Mouse (Mus musculus) embryonic stem cell, embryonic (primary cell): ENCODE data around the gene Smarce1.

ENCODE experiments used
- CTCF ChIA-PET, 4 experiments: fragments of 300-600 bp in 2 of 4; fragments of 350-600 bp in 2 of 4; sonication (Branson Sonifier 250); formaldehyde crosslinking; loops; one replicate each; lab custom pipeline; 2022; ENCODE audit warnings: inconsistent platforms in 2 of 4; lab: Charles Lee
- POLR2A ChIA-PET, 4 experiments: fragments of 300-600 bp in 2 of 4; fragments of 350-600 bp in 2 of 4; sonication (Branson Sonifier 250); formaldehyde crosslinking; loops; one replicate each; lab custom pipeline; 2022; ENCODE audit warnings: antibody characterized with exemption in 4 of 4, inconsistent platforms in 1 of 4; lab: Charles Lee

Smarce1 gene

DNA sequence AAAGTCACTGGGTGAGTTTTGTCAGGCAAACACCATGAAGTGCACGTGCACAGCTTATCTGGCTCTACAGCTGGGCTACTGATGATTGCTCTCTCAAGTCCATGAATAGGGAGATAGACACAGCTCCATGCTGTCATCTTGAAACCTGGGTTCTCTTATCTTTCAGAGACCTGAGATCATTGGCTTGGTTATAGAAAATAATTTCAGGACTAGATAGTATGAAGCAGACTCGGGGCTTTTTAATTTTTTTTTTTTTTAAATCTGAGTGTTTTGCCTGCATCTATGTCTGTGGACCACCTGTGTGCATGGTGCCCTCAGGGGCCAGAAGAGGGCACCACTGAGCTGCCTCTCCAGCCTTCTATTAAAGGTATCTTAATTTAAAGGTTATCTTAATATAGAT lies 23.9 kb downstream of the Smarce1 start:
- ChIA-PET POLR2A (interaction anchor here in 3 of 4 experiments (0.6 to 3.8 kb wide), 14 partner anchors 11 to 328 kb away, joined by 3 to 15 read pairs (median 4); no protein-coding TSS in a partner anchor), CTCF (interaction anchor here (0.5 to 1.9 kb wide), 49 partner anchors 9 to 1481 kb away, joined by 3 to 10 read pairs (median 3); no protein-coding TSS in a partner anchor)

DNA sequence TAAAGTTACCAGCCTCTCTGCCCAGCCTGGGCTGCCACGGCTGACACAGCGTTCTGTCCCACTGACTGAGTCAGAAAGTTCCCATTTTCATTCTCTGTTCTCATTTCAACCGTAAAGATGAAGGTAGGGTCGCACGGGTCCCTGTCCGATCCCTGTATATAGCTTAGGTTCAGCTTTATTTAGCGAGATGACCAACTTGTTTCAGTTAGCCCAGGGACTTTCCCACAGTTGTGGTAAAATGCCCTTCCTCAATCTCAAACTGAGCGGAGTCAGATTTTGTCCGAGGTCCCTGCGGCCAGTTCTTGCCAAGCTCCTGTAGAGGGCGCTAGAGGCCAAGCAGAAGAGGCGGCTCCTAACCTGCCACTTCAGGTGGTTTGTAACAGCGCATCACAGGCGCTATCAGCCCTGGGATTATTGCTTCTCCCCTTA lies 41.6 kb downstream of the Smarce1 start:
- CTCF ChIA-PET, result interaction anchor here (0.5 to 2.0 kb wide), 15 partner anchors 11 to 264 kb away, joined by 3 to 10 read pairs (median 4); no protein-coding TSS in a partner anchor
- POLR2A ChIA-PET, result interaction anchor here in 2 of 4 experiments (0.6 to 1.0 kb wide), 3 partner anchors 41 to 667 kb away, joined by 3 read pairs; no protein-coding TSS in a partner anchor

GRCm38 (mm10) chr11:99187348-99187747 lies 43.5 kb downstream of the Smarce1 start:
- ChIA-PET POLR2A (no interaction called here), CTCF (interaction anchor here in 2 of 4 experiments (0.6 kb wide), 2 partner anchors 123 to 847 kb away, joined by 3 to 7 read pairs; no protein-coding TSS in a partner anchor)

- CTCF ChIA-PET, result interaction anchor here in 1 of 4 experiments (0.6 kb wide), 1 partner anchor 847 kb away, joined by 7 read pairs; no protein-coding TSS in a partner anchor
- POLR2A ChIA-PET, result no interaction called here
Measured at GRCm38 (mm10) chr11:99186836-99187235, 44.0 kb downstream of the Smarce1 start.

- POLR2A ChIA-PET, result interaction anchor here in 3 of 4 experiments (0.6 to 0.9 kb wide), 3 partner anchors 9 to 594 kb away, joined by 3 read pairs; no protein-coding TSS in a partner anchor
- CTCF ChIA-PET, result interaction anchor here in 2 of 4 experiments (0.5 to 0.7 kb wide), 2 partner anchors 9 to 116 kb away, joined by 3 read pairs; no protein-coding TSS in a partner anchor
Measured at GRCm38 (mm10) chr11:99182575-99182974, 48.2 kb downstream of the Smarce1 start.

DNA sequence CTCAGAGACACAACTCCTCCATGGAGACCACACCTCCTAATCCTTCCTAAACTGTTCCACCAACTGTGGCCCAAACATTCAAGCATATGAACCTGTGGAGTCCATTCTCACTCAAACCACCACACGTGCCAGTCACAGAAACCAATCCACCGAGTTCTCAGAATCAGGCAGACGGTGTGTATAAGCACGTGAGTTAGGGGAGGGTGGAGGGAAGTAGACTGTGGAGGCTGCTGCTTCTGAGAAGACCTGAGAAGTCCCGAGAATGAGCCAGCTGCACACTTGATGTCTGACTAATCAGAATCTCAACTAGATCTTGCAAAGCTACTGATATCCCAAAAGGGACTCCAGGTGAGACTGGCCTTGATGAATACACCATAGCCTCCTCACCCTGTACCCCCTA lies 50.7 kb downstream of the Smarce1 start:
- ChIA-PET POLR2A (no interaction called here), CTCF (interaction anchor here in 1 of 4 experiments (1.1 kb wide), 1 partner anchor 27 kb away, joined by 3 read pairs; no protein-coding TSS in a partner anchor)

DNA sequence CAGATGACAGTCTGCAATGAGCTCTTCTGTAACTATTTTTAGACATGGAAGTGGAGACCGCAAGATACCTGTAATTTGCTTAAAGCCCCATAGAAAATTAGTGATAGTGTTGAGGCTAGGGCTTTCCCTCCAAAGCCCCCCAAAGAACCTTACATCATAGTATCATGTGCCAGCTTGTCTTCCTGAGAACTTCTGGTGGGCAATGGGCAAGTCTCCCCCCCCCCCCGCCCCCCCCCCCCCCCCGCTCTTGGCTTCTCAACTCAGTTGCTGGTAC lies 53.0 kb downstream of the Smarce1 start:
- CTCF ChIA-PET, result no interaction called here
- POLR2A ChIA-PET, result interaction anchor here in 2 of 4 experiments (0.7 kb wide), 3 partner anchors 37 to 1130 kb away, joined by 3 to 6 read pairs (median 4); no protein-coding TSS in a partner anchor

DNA sequence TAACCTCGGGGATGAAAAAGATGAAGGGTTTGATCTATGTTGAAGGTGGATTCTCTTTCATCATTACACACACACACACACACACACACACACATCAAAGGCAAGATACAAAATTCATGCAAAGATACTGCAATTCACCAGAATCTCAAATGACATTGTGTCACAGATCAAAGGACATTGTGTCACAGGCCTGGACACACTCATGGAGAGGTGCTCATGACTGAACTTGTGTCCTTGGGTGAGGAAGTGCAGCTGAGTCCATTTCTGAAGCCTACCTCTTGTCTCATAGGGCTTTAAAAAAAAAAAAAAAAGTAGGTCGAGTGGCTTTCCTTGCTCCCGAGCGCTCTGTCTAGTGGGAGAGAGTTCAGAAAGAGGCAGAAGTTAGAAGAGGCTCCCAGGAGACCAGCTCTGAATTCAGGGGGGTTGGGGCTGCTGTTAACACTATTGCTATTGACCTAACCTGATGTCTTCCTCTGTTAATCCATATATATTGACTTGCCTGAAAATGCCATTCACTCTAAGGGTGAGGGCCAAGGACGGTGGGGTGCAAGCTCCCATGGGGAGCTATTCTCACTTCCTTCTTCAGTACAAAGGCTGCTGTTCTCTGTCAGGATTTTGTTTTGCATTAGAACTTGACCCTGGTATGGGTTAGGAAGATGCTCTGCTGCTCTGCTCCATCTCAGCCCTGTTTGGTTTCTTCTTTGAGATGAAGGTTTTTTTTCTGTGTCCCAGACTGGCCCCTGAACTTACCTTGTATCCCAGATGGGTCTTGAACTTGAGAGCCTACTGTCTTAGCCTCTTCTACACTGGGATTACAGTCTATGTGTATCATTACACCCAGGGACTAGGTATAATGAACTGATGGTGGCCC lies 53.5 kb downstream of the Smarce1 start:
- CTCF ChIA-PET, result interaction anchor here in 1 of 4 experiments (0.6 kb wide), 1 partner anchor 30 kb away, joined by 4 read pairs; no protein-coding TSS in a partner anchor
- POLR2A ChIA-PET, result interaction anchor here in 3 of 4 experiments (0.7 to 1.1 kb wide), 4 partner anchors 37 to 1130 kb away, joined by 3 to 6 read pairs (median 4); no protein-coding TSS in a partner anchor

DNA sequence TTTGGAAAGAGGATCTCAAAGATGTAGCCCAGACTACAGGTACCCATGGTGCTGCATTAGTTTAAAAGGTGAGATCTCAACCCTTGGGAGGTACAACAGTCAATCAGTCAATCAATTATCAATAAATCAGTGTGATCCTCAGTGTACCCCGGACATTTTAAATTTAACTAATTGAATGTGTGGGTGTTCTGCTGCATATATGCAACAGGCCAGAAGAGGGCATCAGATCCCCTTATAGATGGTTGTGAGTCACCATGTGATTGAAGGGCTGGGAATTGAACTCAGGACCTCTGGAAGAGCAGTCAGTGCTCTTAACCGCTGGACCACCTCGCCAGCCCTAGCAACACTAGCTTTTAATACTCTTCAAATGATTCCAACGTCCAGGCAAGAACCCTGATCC lies 58.8 kb downstream of the Smarce1 start:
- ChIA-PET POLR2A (no interaction called here), CTCF (interaction anchor here in 1 of 4 experiments (0.7 kb wide), 1 partner anchor 9 kb away, joined by 3 read pairs; no protein-coding TSS in a partner anchor)

- CTCF ChIA-PET, result interaction anchor here in 2 of 4 experiments (1.0 to 1.2 kb wide), 2 partner anchors 21 to 29 kb away, joined by 3 read pairs; no protein-coding TSS in a partner anchor
- POLR2A ChIA-PET, result no interaction called here
Measured at GRCm38 (mm10) chr11:99171442-99171841, 59.4 kb downstream of the Smarce1 start.

- ChIA-PET POLR2A (interaction anchor here in 2 of 4 experiments (0.6 to 1.0 kb wide), 3 partner anchors 48 to 1150 kb away, joined by 3 to 4 read pairs (median 3); no protein-coding TSS in a partner anchor), CTCF (interaction anchor here in 3 of 4 experiments (1.0 to 1.2 kb wide), 4 partner anchors 18 to 37 kb away, joined by 3 to 4 read pairs (median 3); no protein-coding TSS in a partner anchor)
Measured at GRCm38 (mm10) chr11:99170547-99171267, 60.1 kb downstream of the Smarce1 start.

DNA sequence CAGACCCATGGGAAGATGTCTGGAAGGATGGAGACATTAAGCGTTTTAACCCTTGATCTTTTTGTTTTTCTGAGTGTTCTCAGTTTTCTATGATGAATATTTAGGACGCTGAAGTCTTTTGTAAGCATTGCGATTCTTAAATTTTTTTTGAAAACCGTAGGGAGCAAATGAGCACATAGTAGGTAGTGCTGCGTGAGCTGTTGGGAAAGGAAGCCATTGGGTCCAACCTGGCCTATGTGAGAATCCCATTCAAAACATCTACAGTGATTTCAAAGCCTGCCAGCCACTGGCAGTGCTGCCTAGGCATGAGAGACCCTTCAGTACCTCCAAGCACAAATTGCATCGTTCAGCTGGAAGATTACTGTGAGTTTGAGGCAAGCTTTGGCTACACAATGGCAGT lies 60.8 kb downstream of the Smarce1 start:
- ChIA-PET CTCF (interaction anchor here in 3 of 4 experiments (1.0 to 1.2 kb wide), 3 partner anchors 19 to 37 kb away, joined by 3 to 4 read pairs (median 3); no protein-coding TSS in a partner anchor), POLR2A (interaction anchor here in 2 of 4 experiments (0.5 to 1.0 kb wide), 3 partner anchors 60 to 1769 kb away, joined by 3 to 13 read pairs (median 4); no protein-coding TSS in a partner anchor)

- CTCF ChIA-PET, result interaction anchor here in 1 of 4 experiments (1.2 kb wide), 1 partner anchor 20 kb away, joined by 4 read pairs; no protein-coding TSS in a partner anchor
- POLR2A ChIA-PET, result interaction anchor here in 1 of 4 experiments (0.5 kb wide), 1 partner anchor 1768 kb away, joined by 13 read pairs; no protein-coding TSS in a partner anchor
Measured at GRCm38 (mm10) chr11:99169438-99169837, 61.4 kb downstream of the Smarce1 start.

GRCm38 (mm10) chr11:99168030-99168474 lies 62.8 kb downstream of the Smarce1 start:
- POLR2A ChIA-PET, result interaction anchor here in 1 of 4 experiments (0.6 to 1.7 kb wide), 3 partner anchors 24 to 142 kb away, joined by 3 to 5 read pairs (median 4); no protein-coding TSS in a partner anchor
- CTCF ChIA-PET, result interaction anchor here in 3 of 4 experiments (0.6 to 1.2 kb wide), 3 partner anchors 39 to 450 kb away, joined by 3 to 4 read pairs (median 3); no protein-coding TSS in a partner anchor

DNA sequence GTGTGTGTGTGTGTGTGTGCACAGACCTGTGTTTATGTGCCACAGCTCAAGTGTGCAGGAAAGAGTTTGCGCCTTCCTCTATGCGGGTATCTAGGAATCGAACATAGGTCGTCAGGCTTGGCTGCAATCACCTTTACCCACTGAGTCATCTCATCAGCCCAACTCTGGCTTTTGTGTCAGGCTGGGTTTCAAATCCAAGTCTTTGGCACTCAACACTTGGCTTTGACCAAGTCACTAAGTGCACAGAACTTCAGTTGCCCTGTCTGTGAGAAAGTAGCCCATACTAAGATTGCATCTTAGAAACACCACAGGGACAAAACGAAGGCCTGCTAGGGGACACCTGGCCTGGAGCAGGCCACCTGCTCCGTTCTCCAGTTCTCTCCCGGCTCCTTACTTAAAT lies 63.2 kb downstream of the Smarce1 start:
- CTCF ChIA-PET, result interaction anchor here (0.5 to 1.2 kb wide), 6 partner anchors 13 to 450 kb away, joined by 3 to 5 read pairs (median 4); no protein-coding TSS in a partner anchor
- POLR2A ChIA-PET, result interaction anchor here in 2 of 4 experiments (0.6 to 1.7 kb wide), 6 partner anchors 22 to 426 kb away, joined by 3 to 5 read pairs (median 3); no protein-coding TSS in a partner anchor

- POLR2A ChIA-PET, result interaction anchor here in 2 of 4 experiments (0.6 to 1.7 kb wide), 7 partner anchors 15 to 1359 kb away, joined by 3 to 6 read pairs (median 4); no protein-coding TSS in a partner anchor
- CTCF ChIA-PET, result interaction anchor here in 2 of 4 experiments (0.6 to 1.1 kb wide), 3 partner anchors 82 to 211 kb away, joined by 3 read pairs; no protein-coding TSS in a partner anchor
Measured at GRCm38 (mm10) chr11:99166241-99166640, 64.6 kb downstream of the Smarce1 start.
